Mouse (Mus musculus) olfactory bulb, adult 2 months (tissue): Measurements from ENCODE around the gene Bcl2. TPM values are rescaled to one million over a fixed set of nuclear protein-coding genes. Genes with fewer than 3 reads are reported as not detected.

Source experiments
- H3K27ac ChIP-seq: fragments of 200-500 bp; 2 replicates; pipeline ENCODE4 v1.5.1; 2012; ENCODE audit warnings: low read depth, low read length; ENCODE audit not compliant: insufficient read depth
- H3K4me1 ChIP-seq: fragments of 200-500 bp; 2 replicates; pipeline ENCODE4 v1.6.1; 2012; ENCODE audit warnings: low read length; ENCODE audit not compliant: control insufficient read depth, insufficient read depth
- H3K4me3 ChIP-seq: fragments of 200-500 bp; 2 replicates; pipeline ENCODE4 v1.5.1; 2012; ENCODE audit warnings: mild to moderate bottlenecking, low read depth, low read length, moderate library complexity; ENCODE audit not compliant: insufficient read depth
- CTCF ChIP-seq: fragments of 200-500 bp; IDR thresholded peaks from 2 replicates; pipeline ENCODE4 v1.5.1; 2012; ENCODE audit warnings: low read depth, mild to moderate bottlenecking, low read length, moderate library complexity; ENCODE audit not compliant: insufficient read depth
- POLR2A ChIP-seq: fragments of 200-500 bp; IDR thresholded peaks from 2 replicates; pipeline ENCODE4 v1.6.1; 2012; ENCODE audit warnings: mild to moderate bottlenecking, low read depth, low read length, moderate library complexity; ENCODE audit not compliant: insufficient read depth
- WGBS: fragments of 180-500 bp; shearing (Covaris S2); methylation state at CpG from one replicate; pipeline ENCODE4 v1.1.7; 2018; 5-methylcytosine and 5-hydroxymethylcytosine counted together
- polyA plus RNA-seq: library from polyadenylated mRNA; stranded (reverse); fragments of >200 nt; gene quantifications from 2 replicates; pipeline ENCODE4 v1.2.4, GENCODE M21; 2012; ENCODE audit warnings: low replicate concordance; ENCODE audit not compliant: missing spikeins, insufficient read depth, insufficient read length

Gene Bcl2
- polyA plus RNA-seq, 1 experiment = not detected

- no peak for TF ChIP-seq CTCF
- no peak for TF ChIP-seq POLR2A
- no peak overlapping the region for H3K4me3 ChIP-seq
- no peak overlapping the region for H3K27ac ChIP-seq
- WGBS = 86% methylated on average over 6 of the region's 6 CpGs
- peaks cover 5% of the 10 kb centered on the region; the same call in 1 of the 2 replicates for H3K4me1 ChIP-seq
These were observed 147.7 kb downstream of the Bcl2 start for GRCm38 (mm10) chr1:106566120-106567086.

DNA sequence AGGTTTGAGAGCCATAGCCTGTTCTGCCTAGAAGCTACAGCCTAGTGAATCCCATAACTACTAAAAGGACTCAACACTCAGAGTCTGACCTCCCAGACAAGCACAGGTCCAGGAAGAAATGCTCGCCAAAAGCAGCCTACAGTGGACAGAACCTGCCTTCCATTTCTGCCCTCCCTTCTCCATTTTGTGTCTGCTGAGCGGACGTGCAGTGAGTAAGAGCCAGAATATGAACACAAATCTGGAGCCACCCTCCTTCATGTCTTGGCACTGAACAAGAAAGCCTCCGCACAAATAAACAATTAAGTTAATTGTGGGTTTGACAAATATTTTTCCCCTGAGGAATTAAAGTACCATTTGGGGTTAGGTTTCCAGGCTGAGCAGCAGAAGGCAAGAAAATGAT lies 148.8 kb downstream of the Bcl2 start:
- Histone ChIP-seq H3K27ac (no peak overlapping the region), H3K4me1 (peaks cover 7% of the 10 kb centered on the region; the same call in 1 of the 2 replicates), H3K4me3 (no peak overlapping the region)
- WGBS = 34% methylated on average over 4 of the region's 4 CpGs
- TF ChIP-seq CTCF (no peak), POLR2A (no peak)

DNA sequence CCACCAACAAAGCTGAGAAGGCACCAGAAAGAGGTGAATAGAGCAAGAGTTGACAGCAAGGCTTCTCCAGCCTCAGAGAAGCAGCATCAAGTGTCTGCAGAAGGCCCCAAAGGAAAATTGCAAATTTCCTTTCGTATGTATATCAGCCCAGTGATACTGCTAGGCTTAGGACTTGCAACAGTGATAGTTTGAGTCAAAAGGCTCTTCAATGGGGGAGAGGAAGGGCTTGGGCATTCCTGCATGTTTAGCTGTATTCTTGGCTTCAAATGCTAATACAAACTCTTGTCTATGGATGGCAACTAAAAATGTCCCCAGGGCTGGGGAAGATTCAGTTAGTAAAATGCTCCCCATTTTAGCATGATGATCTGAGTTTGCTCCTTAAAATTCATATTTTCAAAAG lies 149.6 kb downstream of the Bcl2 start:
- H3K4me1 ChIP-seq = peaks cover 5% of the 10 kb centered on the region; the same call in 1 of the 2 replicates
- no peak overlapping the region for H3K4me3 ChIP-seq
- TF ChIP-seq CTCF (no peak), POLR2A (no peak)
- WGBS = 94% methylated on average over 1 of the region's 1 CpGs
- H3K27ac ChIP-seq = no peak overlapping the region

- Histone ChIP-seq H3K4me1 (peaks cover 5% of the 10 kb centered on the region; the same call in 1 of the 2 replicates), H3K4me3 (no peak overlapping the region), H3K27ac (no peak overlapping the region)
- WGBS = 93% methylated on average over 3 of the region's 3 CpGs
- TF ChIP-seq POLR2A (no peak), CTCF (no peak)
These were observed 151.3 kb downstream of the Bcl2 start for GRCm38 (mm10) chr1:106562751-106563150.

- no peak overlapping the region for H3K27ac ChIP-seq
- no peak overlapping the region for H3K4me3 ChIP-seq
- TF ChIP-seq CTCF (no peak), POLR2A (no peak)
- WGBS = 84% methylated on average over 11 of the region's 11 CpGs
- H3K4me1 ChIP-seq = peaks cover 5% of the 10 kb centered on the region; the same call in 1 of the 2 replicates
These were observed 152.9 kb downstream of the Bcl2 start for GRCm38 (mm10) chr1:106561085-106561760.

DNA sequence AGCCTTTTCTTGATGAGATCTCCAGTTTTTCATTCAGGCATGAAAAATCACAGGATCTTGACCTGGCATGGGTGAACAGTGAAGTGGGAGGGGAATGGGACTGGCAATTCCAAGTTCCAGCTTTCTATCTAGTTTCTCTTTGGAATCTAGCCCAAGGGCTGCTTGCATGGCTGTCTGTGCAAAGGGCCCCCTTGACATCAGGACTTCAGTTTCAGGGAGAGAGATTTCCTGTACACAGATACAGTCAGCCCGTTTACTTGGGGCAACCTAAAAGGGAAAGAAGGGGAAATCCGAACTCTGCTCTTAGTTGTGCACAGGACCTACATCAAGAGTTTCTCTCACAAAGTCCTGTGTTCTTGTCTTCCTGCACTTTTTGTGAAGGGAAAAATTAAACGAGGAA lies 154.0 kb downstream of the Bcl2 start:
- WGBS = 55% methylated on average over 3 of the region's 3 CpGs
- peaks cover 3% of the 10 kb centered on the region; the same call in 1 of the 2 replicates for H3K4me1 ChIP-seq
- no peak overlapping the region for H3K4me3 ChIP-seq
- H3K27ac ChIP-seq = no peak overlapping the region
- TF ChIP-seq CTCF (no peak), POLR2A (no peak)

DNA sequence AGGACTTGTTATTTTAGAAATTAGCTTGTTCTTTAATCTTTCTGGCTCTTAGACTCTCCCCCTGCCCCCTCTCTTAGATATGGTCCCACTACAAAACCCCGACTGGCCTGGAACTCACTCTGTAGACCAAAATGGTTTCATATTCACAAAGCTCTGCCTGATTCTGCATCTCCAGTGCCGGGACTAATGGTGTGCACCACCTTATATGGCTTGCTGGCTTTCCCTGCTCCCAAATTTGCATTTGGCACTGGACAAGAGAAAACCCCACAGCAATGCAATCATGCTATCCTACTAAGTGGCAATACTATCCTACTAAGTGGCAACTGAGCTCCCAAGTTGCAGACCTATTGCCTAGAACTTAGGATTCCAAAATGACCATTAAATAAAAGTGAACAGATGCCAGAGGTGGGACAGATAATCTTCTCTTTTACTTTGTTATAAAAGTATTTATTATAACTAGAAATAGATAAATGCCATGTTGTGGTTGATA lies 154.9 kb downstream of the Bcl2 start:
- WGBS = 94% methylated on average over 2 of the region's 2 CpGs
- Histone ChIP-seq H3K4me1 (0 out of 2 replicates have a peak, but pooled peaks cover 3% of the 10 kb centered on the region), H3K4me3 (no peak overlapping the region), H3K27ac (no peak overlapping the region)
- TF ChIP-seq CTCF = no peak
- no peak for TF ChIP-seq POLR2A

- Histone ChIP-seq H3K4me1 (no peaks in the 10 kb centered on the region), H3K4me3 (no peak overlapping the region), H3K27ac (no peak overlapping the region)
- TF ChIP-seq POLR2A (no peak), CTCF (no peak)
- 88% methylated on average over 9 of the region's 9 CpGs for WGBS
These were observed 158.4 kb downstream of the Bcl2 start for GRCm38 (mm10) chr1:106555498-106556168.
